Mouse (Mus musculus) limb, embryonic 14.5 days (tissue): ENCODE measurements at regions not wholly inside any gene's neighbourhood (a gene's known extent, or its start where the extent isn't known, plus 50 kb on each side); places are given as distances from the start of the nearest gene placed in this dataset.

Experiments
- ATAC-seq: fragments of 200-750 bp; cut with Nextera tagmentation; 2 replicates; pipeline ENCODE4 v1.8.0; 2017; ENCODE audit warnings: low read depth, moderate number of reproducible peaks, moderate TSS enrichment; ENCODE audit not compliant: low FRiP score
- DNase-seq: peaks from one replicate; pipeline ENCODE4 v3.0.0-alpha.2; 2015; ENCODE audit warnings: low spot score
- H3K27ac ChIP-seq: fragments of 300-500 bp; sonication (generic); replicated peaks from 2 replicates; pipeline ENCODE4 v1.5.1; 2014; ENCODE audit warnings: low read depth, mild to moderate bottlenecking, low read length, moderate library complexity, mixed read lengths
- H3K27me3 ChIP-seq: fragments of 300-500 bp; sonication (generic); 2 replicates; pipeline ENCODE4 v1.6.1; 2014; ENCODE audit warnings: low read length, mixed read lengths; ENCODE audit not compliant: control insufficient read depth, insufficient read depth
- H3K36me3 ChIP-seq: fragments of 300-500 bp; sonication (generic); 2 replicates; pipeline ENCODE4 v1.6.1; 2014; ENCODE audit warnings: mild to moderate bottlenecking, low read length, moderate library complexity, mixed read lengths; ENCODE audit not compliant: control insufficient read depth, insufficient read depth
- H3K4me1 ChIP-seq: fragments of 300-500 bp; sonication (generic); 2 replicates; pipeline ENCODE4 v1.6.1; 2014; ENCODE audit warnings: antibody characterized with exemption, low read length, mixed read lengths; ENCODE audit not compliant: control insufficient read depth, insufficient read depth
- H3K4me2 ChIP-seq: fragments of 300-500 bp; sonication (generic); replicated peaks from 2 replicates; pipeline ENCODE4 v1.6.1; 2014; ENCODE audit warnings: low read depth, mild to moderate bottlenecking, low read length, moderate library complexity; ENCODE audit not compliant: severe bottlenecking
- H3K4me3 ChIP-seq: fragments of 300-500 bp; sonication (generic); replicated peaks from 2 replicates; pipeline ENCODE4 v1.5.1; 2014; ENCODE audit warnings: low read length
- H3K9ac ChIP-seq: fragments of 300-500 bp; sonication (generic); 2 replicates; pipeline ENCODE4 v1.6.1; 2014; ENCODE audit warnings: mild to moderate bottlenecking, low read depth, low read length, moderate library complexity; ENCODE audit not compliant: severe bottlenecking
- H3K9me3 ChIP-seq: fragments of 300-500 bp; sonication (generic); 2 replicates; pipeline ENCODE4 v1.6.1; 2016; ENCODE audit warnings: low read length; ENCODE audit not compliant: control insufficient read depth
- POLR2A ChIP-seq: fragments of 200-500 bp; IDR thresholded peaks from 2 replicates; pipeline ENCODE4 v1.8.0; 2012; ENCODE audit warnings: inconsistent platforms, mild to moderate bottlenecking, moderate library complexity, borderline replicate concordance; ENCODE audit not compliant: insufficient read depth, insufficient read length; ENCODE audit errors: extremely low read depth
- WGBS: fragments of 180-500 bp; shearing (Covaris S2); extraction: QIAGEN DNeasy Blood & Tissue Kit; methylation state at CpG from one replicate; pipeline ENCODE4 v1.1.7; 2014; 5-methylcytosine and 5-hydroxymethylcytosine counted together

GRCm38 (mm10) chr6:80929799-80930198 lies 911.1 kb downstream of the Lrrtm4 start:
- H3K27me3 ChIP-seq, result no peaks in the 10 kb centered on the region
- no peak overlapping the region for H3K4me3 ChIP-seq
- no peaks in the 10 kb centered on the region for H3K36me3 ChIP-seq
- ATAC-seq (no peak), DNase-seq (no peak)
- no peak overlapping the region for H3K4me2 ChIP-seq
- no peaks in the 10 kb centered on the region for H3K9me3 ChIP-seq
- no peak overlapping the region for H3K27ac ChIP-seq
- 73% methylated on average over 1 of the region's 1 CpGs for WGBS
- TF ChIP-seq POLR2A, result no peak
- no peak overlapping the region for H3K9ac ChIP-seq
- H3K4me1 ChIP-seq, result no peaks in the 10 kb centered on the region

- no peaks in the 10 kb centered on the region for H3K27me3 ChIP-seq
- no peak for ATAC-seq
- H3K9ac ChIP-seq, result no peak overlapping the region
- H3K4me1 ChIP-seq, result no peaks in the 10 kb centered on the region
- H3K4me2 ChIP-seq, result no peak overlapping the region
- TF ChIP-seq POLR2A, result no peak
- no peak for DNase-seq
- H3K36me3 ChIP-seq, result no peaks in the 10 kb centered on the region
- H3K4me3 ChIP-seq, result no peak overlapping the region
- no peak overlapping the region for H3K27ac ChIP-seq
- no peaks in the 10 kb centered on the region for H3K9me3 ChIP-seq
- WGBS, result 75% methylated on average over 2 of the region's 2 CpGs
Measured at GRCm38 (mm10) chr6:80975162-80975561, 948.3 kb upstream of the Gcfc2 start.

GRCm38 (mm10) chr6:80993511-80993910 lies 930.0 kb upstream of the Gcfc2 start:
- WGBS, result 60% methylated on average over 3 of the region's 3 CpGs
- no peak for ATAC-seq
- no peak overlapping the region for H3K27ac ChIP-seq
- H3K9me3 ChIP-seq, result no peaks in the 10 kb centered on the region
- no peak overlapping the region for H3K4me3 ChIP-seq
- no peaks in the 10 kb centered on the region for H3K36me3 ChIP-seq
- no peaks in the 10 kb centered on the region for H3K27me3 ChIP-seq
- no peak for DNase-seq
- H3K4me2 ChIP-seq, result no peak overlapping the region
- H3K4me1 ChIP-seq, result no peaks in the 10 kb centered on the region
- no peak overlapping the region for H3K9ac ChIP-seq
- no peak for TF ChIP-seq POLR2A

- ATAC-seq (no peak), DNase-seq (no peak)
- no peak overlapping the region for H3K9ac ChIP-seq
- no peak for TF ChIP-seq POLR2A
- H3K27me3 ChIP-seq, result no peaks in the 10 kb centered on the region
- H3K4me2 ChIP-seq, result no peak overlapping the region
- H3K36me3 ChIP-seq, result no peaks in the 10 kb centered on the region
- no peaks in the 10 kb centered on the region for H3K4me1 ChIP-seq
- no peaks in the 10 kb centered on the region for H3K9me3 ChIP-seq
- no peak overlapping the region for H3K27ac ChIP-seq
- WGBS, result 83% methylated on average over 3 of the region's 3 CpGs
- no peak overlapping the region for H3K4me3 ChIP-seq
Measured at GRCm38 (mm10) chr6:81024531-81024930, 898.9 kb upstream of the Gcfc2 start.
